Mouse (Mus musculus): ENCODE data around the gene Cabp1.

Gene Cabp1

DNA sequence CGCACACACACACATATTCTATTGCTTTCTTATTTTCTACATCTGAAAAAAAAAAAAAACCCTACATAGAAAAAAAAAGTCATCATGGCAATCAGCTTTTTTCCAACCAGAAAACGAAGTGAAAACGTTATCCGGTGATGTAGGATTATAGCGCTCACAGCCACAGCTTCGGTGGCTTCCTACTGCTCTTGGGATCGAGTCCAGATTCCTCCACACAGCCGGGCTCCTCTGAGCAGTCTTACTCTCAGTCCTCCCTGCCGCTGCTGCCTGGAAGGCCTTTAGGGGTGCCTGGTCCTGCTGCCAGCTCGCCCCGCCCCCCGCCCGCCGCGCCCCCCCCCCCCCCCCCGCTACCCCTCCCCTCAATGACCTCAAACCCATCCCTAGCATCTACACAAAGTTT lies 13.7 kb upstream of the Cabp1 start:
- peak; percentile 64 for DNase-seq

DNA sequence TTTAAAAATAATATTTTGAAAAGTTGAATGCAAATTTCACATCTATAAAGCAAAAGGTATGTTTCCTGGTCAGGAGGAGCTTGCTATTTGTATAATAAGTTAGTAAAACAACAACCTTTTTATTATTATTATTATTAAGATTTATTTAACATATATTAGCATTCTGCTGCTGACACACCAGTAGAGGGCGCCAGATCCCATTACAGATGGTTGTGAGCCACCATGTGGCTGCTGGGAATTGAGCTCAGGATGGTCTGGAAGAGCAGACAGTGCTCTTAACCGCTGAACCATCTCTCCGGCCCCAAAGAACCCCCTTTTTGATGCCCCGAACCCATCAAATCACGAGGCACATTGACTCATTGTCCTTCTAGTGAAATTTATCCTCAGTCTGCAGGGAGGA lies 13.1 kb upstream of the Cabp1 start:
- no peak for DNase-seq

DNA sequence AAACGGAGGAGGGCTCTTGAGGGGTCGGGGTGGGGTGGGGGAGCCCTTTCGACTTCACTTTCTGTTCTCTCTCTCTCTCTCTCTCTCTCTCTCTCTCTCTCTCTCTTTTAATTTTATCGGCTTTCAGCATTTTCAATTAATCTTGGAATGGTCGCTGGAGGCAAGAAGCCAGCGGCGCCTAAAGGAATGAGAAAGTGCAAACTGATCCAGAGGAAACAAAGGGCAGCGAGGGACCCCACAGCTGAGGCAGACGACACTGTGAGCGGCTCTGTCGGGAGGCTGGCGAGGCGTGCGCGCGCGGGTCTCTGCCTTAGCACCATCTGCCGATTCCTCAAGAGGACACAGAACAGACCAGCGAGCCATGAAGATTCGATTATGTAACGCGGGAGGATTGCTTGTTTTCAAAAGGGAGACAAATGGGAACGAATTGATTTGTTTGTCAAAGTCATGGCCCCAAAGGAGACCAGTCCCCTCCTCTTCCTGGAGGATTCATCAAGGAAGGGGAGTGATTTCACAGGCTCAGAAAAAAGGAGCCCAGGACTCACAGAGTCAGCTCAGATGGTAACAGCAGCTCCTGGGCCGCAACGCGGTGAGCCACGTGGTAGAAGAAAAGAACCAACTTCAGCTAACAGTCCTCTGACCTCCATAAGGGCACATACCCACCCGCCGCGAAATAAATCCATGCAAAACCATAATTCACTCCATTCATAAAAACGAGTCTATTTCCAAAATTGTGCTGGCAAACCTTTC lies 10.6 kb upstream of the Cabp1 start:
- peak; percentile 87 for DNase-seq

DNA sequence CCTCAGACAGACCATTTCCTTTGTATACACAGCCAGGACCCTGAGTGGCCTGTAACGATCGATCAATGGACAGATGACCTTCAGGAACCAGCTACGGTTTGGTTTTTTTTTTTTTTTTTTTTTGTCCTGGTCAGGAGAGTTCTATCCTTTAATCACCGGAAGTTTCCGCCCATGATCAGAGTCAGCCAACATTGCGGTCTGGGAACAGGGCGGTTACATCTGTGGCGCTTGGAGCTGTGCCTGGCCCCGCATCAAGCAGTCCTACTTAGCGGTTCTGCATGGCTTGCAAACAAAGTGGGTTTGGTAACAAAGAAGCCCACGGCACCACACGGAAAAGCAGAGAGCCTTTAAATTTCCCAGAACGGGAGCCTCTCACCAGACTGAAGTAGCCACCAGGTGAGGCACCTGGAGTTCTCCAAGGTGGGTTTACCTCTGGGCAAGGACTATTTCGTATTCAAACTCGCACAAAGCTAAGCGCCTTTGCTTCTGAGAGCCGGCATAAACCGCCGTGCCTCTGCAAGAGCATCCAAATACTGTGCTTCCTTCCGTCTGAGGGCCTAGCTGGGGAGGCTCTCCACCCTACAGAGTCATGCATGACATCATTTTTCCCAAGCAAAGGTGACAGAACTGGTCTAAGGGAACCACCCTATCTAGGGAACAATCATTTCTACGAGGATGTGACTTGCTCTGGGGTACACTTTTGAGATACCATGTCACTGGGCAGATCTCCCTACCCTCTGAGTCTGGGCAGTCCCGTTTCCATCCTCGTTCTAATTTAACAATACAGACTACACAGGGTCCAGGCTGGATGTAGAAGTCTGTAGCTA lies 9.8 kb upstream of the Cabp1 start:
- DNase-seq, result peak; percentile 72

DNA sequence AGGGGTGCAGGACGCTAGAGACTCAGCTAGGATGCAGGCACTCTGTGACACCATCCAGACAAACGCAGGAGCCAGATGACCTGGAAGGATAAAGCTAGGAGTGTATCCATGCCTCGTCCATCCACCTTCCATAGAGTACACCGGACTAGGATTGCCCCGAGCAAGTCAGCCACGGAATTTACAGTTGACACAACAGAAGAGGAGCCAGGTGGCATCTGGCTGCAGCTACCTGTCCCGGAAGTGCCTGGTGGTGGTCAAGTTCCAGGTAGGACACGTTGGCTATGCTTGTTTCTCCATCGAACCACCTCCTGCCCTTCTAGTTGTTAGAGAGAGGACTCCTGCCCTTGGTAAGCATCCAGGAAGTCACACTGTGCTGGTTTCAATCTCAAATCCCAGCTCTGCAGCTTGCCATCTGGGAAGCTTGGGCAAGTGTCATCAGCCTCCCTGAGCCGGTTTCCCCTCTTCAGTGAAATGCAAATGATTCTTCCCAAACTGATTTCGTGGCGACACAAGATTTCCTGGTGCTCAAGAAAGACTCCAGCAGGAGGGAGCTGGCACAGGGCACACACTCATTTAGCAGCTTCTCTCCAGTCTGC lies 543 bp upstream of the Cabp1 start:
- peak; percentile 78 for DNase-seq

DNA sequence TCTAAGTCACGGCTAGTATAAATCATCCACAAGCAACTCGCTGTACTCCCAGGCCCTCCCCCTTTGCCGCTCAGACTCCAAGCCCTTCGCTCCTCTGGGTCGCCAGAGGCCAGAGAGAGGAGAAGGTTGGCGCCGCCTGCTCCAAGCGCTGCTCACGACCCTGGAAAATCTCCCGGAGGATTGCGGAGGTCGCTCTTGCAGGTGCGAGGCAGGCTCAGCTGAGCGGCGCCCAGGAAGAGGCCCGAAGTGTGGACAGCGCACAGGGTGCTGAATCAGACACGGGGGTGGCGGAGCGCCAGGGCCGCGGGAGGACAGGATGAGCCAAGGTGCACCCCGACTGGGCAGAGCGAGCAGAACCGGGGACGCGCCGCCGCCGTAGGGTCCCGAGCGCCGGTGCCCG lies 955 bp downstream of the Cabp1 start:
- peak; percentile 80 for DNase-seq

DNA sequence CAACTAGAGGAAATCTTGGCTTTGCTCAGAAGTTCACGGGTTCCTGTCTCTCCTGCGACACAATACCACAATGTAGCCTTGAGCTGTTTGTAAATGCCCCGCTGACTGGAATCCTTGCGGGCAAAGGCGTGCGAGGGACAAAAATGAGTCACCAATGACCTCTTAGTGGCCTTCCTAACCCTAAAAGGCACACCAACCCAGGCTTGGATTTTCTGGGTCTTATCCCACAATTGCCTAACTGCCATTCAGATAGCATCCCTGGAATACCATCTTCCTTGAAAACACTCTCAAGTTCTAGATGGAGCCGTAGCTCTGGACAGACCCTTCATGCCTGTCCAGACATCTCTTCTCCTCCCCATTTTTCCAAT lies 1.4 kb downstream of the Cabp1 start:
- DNase-seq, result no peak

DNA sequence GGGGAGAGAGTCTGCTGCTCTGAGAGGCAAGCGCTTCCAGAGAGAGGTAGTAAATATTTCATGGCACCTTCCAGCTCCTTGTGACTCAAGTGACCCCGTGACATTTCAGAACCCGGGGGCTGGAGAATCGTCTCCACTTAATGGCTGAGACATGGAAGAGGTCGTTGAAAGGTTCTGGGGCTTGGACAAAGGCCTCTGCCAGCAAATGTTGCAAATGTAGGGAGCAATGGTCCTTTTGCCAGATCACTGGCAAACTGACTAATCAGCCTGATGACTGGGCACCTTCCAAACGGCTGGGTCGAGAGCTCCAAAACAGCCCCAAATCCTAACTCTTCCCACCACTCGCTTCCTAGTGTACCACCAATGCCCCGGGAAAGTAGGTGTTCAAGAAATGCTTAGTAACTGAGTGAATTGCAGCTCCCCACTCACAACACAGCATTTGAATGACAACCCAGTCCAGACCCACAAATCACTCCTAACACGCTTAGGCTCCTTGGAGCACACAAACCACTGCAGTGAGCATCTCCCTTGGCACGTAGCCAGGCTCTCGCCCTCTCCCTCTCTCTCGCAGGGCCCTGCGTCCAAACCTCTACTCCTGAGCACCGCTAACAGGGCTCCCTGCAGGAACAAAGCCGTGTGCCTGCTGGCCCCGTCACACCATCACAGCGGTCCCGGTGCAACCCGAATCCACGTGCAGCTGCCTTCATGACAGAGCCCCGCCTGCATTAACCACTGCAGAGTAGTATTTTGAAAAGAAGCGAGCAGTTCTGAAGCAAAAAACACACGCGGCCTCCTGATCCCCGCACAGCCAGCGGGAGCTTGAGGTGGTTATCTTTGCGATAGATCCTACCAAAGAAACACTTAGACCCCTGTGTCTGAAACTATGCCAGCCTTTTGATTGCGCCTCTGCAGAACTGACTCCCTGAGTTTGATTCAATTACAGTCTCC lies 2.0 kb downstream of the Cabp1 start:
- peak; percentile 53 for DNase-seq

DNA sequence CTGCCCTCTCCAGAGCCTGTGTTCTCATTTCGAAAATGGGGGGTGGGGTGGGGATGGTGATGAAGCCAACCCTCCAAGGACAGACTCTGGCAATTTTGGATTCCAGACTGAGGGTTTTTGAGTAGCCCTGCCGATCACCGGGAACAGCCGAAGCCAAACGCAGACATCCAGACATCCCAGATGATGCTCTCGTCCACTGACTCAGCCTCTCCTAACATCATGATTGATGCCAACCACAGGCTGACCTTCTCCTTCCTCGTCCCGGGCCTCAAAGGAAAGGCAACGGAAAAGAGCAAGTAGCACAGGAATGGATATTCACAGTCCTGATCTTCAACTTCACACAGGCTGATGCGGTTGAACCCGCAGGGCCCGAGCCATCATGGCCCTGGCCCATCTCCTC lies 4.1 kb downstream of the Cabp1 start:
- DNase-seq, result peak; percentile 41

DNA sequence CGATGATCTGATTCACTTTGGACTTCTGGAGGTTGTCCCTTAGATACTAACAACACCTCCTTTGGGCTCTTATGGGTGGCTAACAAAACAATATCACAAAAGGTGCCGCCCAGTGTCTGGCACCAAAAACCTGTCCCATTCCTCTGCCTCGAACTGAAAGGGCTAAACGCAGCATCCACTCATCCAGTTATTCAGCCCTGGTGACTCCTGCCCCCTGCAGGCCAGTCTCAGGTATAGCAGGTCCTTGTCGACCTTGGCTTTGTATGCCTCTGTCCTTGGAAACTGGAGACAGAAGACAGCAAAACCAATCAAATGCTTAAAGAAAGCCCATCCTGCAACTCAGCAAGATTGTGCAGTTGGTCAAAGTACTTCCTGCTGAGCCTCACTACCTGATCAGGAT lies 5.4 kb downstream of the Cabp1 start:
- DNase-seq, result peak; percentile 63

DNA sequence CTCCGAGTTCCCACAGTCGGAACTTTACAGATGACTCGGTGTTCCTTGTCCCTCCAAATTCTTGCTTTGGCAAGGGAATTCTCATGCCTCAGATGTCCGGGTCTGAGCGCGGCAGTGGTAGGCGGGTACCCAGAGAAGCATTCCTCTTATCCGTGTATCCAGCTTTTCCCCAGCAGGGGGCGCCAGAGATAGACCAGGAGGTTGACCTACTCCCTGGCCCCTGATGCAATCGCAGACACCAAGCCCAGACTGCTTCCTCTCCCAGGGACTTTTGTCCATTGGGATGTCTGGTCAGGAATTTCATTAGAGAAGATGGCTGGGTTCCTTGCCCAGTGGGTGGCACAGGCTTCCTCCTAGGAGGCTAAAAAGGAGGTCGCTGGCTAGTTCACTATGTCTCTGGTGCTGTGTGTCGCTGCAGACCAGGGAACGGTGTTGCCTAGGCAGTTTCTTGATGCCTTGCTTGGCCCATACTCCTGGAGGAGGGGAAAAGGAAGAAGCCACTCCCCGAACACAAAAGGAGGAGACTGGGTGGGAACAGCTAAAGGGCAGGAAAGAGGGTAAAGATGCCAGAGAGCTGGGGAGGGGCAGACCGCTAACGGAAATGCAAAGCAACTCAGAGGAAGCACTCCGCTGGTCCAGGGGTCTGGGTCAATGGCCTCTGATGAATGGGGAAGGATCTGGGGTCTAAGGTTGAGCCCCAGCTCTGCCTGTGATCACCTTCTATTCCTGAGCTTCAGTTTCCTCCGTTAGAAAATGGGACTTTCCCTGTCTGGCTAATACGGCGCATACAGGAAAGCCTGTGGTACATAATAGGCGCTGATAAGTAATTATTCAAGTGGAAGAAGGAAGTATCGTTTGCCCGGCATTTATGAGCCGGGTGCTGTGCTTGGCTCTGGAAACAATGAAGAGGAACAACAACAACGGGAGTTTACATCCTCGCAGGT lies 6.7 kb downstream of the Cabp1 start:
- DNase-seq, result peak; percentile 93

DNA sequence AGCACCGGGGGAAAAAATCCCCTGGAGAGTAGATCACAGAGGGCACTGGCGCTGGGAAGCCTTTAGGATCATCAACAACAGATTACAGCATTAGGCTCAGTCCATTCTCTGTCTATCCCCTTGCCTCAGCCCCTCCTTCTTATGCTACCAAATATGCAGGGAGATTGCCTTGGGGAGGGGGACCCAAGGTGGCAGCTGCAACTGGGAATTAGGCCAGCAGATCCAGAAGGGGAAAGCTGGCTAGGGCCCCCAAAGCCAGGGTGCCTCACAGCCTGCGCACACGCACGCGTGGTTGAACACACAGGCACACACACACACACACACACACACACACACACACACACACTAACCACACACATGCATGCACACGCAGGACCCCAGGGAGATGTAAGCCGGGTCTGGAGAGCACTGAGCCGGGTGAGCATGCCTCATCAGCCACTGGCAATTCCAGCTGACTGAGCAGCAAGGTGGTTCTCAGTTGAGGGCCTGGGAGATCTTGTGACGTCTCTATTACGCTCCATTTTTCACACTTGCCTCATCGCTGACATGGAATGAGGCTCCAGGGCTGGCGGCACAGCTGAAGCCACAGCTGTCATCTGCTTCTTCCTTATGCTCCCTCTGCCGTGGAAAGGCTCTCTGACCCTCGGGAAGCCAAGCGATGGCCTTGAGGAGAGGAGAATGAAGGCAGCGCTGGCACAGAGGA lies 7.7 kb downstream of the Cabp1 start:
- DNase-seq, result peak; percentile 59

DNA sequence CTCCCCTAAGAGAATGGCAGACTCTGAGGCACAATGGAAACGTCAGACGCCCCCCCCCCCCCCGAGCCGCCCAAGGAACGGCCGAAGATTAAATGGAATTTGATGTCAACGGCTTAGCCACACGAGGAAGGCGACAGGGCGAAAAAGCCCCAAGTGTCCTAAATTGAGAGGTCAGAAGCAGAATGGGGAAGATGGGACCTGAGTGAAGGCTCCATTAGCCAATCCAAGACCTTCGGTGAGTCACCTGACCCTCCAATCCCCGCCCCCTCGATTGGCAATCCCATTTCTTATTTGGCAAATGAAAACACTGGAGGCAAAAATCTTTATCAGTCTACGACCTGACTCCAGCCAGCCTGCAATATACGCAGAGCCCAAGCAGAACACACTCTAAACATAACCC lies 9.5 kb downstream of the Cabp1 start:
- DNase-seq, result peak; percentile 73

DNA sequence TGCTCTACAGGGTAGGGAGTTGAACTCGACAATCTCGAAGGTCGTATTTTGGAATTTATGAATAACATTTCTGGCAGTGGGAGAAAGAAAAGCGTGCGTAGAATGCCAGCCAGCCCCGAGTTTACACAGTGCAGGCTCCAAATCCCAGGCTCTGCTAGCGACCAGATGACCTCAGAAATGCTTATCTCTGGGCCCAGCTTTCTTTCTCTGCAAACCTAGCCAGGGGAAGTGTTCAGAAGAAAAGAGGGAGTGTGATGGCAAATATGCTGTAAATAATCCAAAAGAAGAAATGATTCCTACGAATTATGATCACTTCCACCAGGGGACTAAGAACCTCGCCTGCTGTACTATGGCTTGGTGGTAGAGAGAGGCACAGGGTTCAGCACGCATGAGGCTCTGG lies 10.7 kb downstream of the Cabp1 start:
- DNase-seq, result no peak

DNA sequence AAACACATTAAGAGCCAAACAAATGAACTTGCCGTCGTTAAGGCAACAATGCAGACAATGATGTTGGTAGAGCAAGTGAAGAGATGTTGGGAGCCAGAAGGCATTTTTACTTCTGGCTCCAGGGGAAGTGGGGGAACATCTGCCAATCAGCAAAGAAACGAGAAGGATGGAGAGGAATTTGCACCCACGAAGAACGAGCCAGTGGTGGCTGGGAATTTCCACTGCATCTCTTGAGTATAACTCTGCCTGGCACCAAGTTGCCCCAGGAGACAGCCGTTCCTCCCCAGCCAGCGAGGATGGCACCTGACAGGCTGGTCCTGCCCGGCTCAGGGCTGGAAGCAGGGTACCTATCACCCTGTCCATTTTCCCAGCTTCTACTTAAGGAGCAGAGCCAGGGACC lies 11.3 kb downstream of the Cabp1 start:
- no peak for DNase-seq

DNA sequence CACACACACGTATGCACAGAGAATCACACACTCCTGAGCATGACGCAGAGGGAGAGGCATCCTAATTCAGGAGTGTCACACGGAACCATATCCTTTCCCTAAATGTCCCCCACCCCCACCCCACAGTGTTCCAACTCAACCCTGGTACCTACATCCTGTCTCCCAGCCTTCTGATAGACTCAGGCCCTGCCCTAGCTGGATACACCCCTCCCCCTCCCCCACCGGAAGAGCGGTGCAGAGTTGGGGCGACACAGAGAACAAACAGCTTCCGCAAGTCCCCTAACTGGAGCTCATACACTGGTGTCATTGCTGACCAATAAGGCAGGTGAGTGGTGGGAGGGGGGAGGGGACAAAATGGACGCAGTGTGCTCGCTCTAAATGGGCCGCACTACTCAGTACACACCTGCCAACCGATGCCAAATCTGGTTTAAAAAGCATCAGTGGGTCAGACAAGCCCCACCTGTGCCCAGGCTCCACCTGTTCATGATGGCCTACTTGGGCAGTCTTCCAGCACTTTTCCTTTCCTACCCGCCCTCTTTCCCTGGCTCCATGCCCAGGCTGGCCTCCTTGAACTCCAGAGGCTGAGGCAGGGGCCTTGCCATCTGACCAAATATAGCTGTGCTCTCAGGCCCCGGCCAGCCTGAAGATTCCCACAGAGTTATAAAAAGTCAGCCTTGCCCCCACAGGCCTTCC lies 12.8 kb downstream of the Cabp1 start:
- DNase-seq, result peak; percentile 82

DNA sequence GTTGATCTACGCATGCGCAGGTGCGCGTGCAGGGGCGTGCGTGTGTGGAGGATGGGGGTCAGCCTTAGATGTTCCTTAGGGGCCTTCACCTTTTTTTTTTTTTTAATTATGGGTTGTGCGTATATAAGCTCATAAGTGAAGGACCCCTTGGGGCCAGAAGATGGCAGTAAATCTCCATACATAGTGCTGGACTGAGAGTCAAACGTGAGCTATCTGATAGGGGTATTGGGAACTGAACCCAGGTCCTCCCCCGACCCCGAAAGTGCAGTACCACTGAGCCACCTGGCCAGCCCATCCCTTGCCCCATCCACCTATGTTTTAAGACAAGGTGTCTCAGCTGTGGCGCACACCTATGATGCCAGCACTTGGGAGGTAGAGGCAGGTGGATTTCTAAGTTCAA lies 14.6 kb downstream of the Cabp1 start:
- DNase-seq, result no peak

DNA sequence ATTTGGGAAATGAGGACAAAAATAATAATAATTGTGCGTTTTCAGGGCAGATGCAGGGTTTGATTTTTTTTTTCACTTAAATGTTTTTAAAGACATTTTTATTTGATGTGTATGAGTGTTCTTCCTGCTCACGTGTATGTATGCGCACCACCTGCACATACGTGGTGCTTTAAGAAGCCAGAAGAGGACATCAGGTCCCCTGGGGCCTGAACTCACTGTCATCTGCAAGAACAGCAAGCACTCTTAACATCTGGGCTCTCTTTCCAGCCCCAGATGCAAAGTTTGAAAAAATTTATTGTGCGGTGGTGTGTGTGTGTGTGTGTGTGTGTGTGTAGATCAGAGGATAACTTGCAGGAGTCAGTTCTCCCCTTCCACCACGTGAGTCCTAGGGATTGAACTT lies 16.3 kb downstream of the Cabp1 start:
- no peak for DNase-seq

DNA sequence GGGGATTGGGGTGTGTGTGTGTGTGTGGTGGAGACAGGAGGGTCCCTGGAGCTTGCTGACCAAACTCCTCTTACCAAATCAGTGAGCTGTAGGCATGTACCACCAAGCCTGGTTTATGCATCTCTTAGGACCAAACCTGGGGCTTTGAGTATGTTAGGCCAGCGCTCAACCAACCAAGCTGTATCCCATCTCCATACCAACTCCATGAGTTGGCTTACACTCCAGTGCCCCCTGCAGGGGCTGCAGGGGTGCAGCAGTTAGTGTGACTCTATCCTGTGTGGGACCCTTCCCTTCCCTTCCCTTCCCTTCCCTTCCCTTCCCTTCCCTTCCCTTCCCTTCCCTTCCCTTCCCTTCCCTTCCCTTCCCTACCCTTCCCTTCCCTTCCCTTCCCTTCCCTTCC lies 19.6 kb downstream of the Cabp1 start:
- DNase-seq, result no peak

DNA sequence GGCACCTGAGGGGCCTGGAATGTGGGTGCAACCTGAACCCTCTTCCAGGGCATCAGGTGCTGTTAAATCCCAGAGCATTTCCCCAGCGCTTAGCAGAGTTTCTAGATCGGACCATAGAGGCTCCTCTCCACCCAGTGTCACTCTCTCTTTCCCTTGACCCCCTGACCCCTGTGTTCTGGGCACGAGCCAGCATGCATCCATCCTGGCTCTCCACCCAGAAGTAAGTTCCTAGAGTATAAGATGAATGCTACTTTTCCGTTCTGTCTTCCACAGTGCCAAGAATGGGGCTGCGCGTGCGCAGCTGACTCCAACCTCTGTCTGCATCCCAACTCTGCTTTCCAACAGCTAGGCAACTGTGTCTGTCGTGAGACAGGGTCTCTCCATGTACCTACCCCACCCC lies 24.0 kb downstream of the Cabp1 start:
- no peak for DNase-seq
